Mouse (Mus musculus): ENCODE measurements around the gene Vps16. TPM values are rescaled to one million over a fixed set of nuclear protein-coding genes. Genes with fewer than 3 reads are reported as not detected.

The Vps16 gene
- polyA plus RNA-seq, 1 experiment = 101 TPM

DNA sequence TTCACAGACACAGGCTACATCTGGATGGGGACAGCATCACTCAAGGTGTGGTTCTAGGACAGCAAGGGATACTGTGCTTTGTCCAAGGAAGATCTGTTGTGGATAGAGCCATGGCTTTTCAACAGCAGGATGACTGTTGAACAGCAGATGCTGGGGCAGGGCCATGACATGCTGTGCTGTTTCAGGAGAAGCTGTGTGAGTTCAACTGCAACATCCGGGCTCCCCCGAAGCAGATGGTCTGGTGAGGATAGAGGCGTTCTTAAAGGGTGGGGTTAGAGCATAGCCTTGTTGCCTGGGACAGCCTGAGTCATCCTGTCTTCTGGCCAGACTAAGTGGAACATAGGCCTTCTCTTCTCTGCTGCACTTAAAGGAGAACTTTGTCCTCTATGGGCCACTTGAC is 14.7 kb downstream of the Vps16 start:
- no peak overlapping the region for H3K27ac ChIP-seq (ENCODE audit: insufficient read depth, low read length)
- no peaks in the 10 kb centered on the region for H3K4me1 ChIP-seq (ENCODE audit: control insufficient read depth, insufficient read depth, low read length)
- TF ChIP-seq POLR2A (IDR thresholded peaks at IDR 0.05; ENCODE audit: extremely low read depth, insufficient read depth, low read length) (no peak), CTCF (IDR thresholded peaks at IDR 0.05; ENCODE audit: extremely low read depth, insufficient read depth, low read length) (no peak)
- no peak overlapping the region for H3K4me3 ChIP-seq (ENCODE audit: insufficient read depth, low read length)

DNA sequence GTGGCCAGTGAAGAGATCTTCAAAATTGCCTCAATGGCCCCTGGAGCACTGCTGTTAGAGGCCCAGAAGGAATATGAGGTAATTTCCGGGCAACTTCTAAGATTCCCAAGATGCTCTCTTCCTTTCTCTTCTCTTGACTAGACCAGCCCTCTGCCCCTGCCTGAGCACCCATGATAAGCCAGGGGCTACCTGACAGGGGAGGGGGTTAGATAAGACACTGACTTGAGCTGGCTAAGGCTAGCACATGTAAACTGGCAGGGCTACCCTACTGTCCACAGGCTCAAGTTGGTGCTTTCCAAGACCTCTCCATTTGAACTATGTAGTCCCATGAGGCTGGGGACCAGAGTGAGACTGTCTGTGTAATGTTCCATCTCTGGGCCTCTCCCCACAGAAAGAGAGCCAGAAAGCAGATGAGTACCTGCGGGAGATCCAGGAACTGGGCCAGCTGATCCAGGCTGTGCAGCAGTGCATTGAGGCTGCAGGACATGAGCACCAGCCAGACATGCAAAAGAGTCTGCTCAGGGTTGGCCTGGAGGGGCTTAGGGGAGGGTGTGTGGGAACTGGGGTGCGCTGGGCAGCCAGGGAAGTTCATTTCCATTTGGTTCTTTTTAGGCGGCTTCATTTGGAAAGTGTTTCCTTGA is 15.8 kb downstream of the Vps16 start:
- H3K27ac ChIP-seq (ENCODE audit: insufficient read depth, low read length) = no peak overlapping the region
- H3K4me1 ChIP-seq (ENCODE audit: control insufficient read depth, insufficient read depth, low read length) = no peaks in the 10 kb centered on the region
- no peak for TF ChIP-seq POLR2A (IDR thresholded peaks at IDR 0.05; ENCODE audit: extremely low read depth, insufficient read depth, low read length)
- no peak for TF ChIP-seq CTCF (IDR thresholded peaks at IDR 0.05; ENCODE audit: extremely low read depth, insufficient read depth, low read length)
- no peak overlapping the region for H3K4me3 ChIP-seq (ENCODE audit: insufficient read depth, low read length)

DNA sequence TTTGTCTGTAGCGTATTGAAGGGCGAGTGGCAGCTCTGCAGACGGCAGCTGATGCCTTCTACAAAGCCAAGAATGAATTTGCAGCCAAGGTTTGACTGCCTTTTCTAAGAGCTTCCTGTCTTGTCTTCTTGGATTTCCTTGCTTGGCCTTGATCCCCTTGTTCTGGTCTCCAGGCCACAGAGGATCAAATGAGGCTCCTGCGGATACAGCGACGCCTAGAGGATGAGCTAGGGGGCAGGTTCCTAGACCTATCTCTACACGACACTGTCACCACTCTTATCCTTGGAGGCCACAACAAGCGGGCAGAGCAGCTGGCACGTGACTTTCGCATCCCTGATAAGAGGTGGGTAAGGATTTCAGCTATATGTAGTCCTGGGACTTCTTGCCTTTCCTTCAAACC is 18.0 kb downstream of the Vps16 start:
- Histone ChIP-seq H3K4me3 (ENCODE audit: insufficient read depth, low read length) (no peak overlapping the region), H3K4me1 (ENCODE audit: control insufficient read depth, insufficient read depth, low read length) (no peaks in the 10 kb centered on the region), H3K27ac (ENCODE audit: insufficient read depth, low read length) (no peak overlapping the region)
- TF ChIP-seq CTCF (IDR thresholded peaks at IDR 0.05; ENCODE audit: extremely low read depth, insufficient read depth, low read length) (no peak), POLR2A (IDR thresholded peaks at IDR 0.05; ENCODE audit: extremely low read depth, insufficient read depth, low read length) (no peak)

DNA sequence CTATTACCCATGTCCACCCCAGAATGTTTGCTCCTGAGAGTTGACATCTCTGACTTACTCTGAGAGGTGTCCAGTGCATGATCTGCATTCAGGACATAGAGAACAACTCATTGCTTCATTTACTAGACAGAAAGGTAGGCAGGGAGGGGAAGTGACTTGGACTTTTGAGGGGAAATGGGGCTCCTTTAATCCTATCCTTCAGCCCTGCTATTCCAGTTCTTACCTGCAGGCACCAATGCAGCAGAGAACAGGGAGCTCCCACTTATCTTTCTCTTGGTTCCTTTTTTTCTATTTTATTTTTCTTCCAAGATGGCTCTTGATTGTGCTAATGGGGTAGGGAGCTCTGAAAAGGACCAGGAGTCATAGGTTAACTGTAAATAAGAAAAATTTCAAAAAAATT is 24.3 kb downstream of the Vps16 start:
- TF ChIP-seq CTCF (IDR thresholded peaks at IDR 0.05; ENCODE audit: extremely low read depth, insufficient read depth, low read length) (no peak), POLR2A (IDR thresholded peaks at IDR 0.05; ENCODE audit: extremely low read depth, insufficient read depth, low read length) (no peak)
- Histone ChIP-seq H3K4me3 (ENCODE audit: insufficient read depth, low read length) (no peak overlapping the region), H3K27ac (ENCODE audit: insufficient read depth, low read length) (no peak overlapping the region), H3K4me1 (ENCODE audit: control insufficient read depth, insufficient read depth, low read length) (peaks cover 4% of the 10 kb centered on the region; the same call in 1 of the 2 replicates)

DNA sequence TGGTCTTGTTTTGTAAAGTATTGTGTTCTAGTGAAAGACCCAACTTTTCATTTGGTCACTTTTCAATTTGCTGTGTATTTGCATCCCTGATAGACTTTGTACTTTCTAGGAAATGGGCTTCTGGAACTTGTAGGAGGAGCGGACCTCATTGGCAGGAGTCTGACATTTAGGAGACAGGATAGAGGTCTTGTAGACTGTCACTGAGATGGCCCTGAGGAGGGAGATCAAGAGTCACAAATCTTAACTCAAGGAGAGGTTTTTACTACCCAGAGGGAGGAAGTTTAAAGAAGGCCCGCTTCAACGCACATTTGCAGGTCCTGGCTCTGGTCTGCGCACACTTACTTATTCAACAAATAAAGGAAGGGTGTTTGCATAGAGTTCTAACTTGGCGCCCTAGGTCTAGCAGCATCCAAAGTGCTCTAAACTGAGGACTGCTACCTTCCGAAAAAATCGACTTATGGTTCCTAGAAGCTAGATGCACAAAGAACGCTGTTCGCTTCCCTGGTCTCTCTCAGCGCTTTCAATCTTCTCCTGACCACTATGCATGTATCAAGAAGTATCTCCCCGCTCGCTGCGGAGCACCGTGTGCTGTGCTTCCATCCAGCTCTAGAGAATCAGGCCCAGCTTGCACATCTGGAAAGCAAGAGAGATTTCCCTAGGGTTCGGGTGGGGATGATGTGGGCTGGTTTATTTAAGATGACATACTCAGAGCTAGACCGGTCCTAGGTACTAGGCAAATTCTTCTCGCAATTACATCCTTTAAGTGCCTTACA is 25.1 kb downstream of the Vps16 start:
- Histone ChIP-seq H3K4me3 (ENCODE audit: insufficient read depth, low read length) (peak overlapping the region; percentile 49), H3K27ac (ENCODE audit: insufficient read depth, low read length) (no peak overlapping the region), H3K4me1 (ENCODE audit: control insufficient read depth, insufficient read depth, low read length) (peaks cover 6% of the 10 kb centered on the region; the same call in 1 of the 2 replicates)
- no peak for TF ChIP-seq POLR2A (IDR thresholded peaks at IDR 0.05; ENCODE audit: extremely low read depth, insufficient read depth, low read length)
- no peak for TF ChIP-seq CTCF (IDR thresholded peaks at IDR 0.05; ENCODE audit: extremely low read depth, insufficient read depth, low read length)

DNA sequence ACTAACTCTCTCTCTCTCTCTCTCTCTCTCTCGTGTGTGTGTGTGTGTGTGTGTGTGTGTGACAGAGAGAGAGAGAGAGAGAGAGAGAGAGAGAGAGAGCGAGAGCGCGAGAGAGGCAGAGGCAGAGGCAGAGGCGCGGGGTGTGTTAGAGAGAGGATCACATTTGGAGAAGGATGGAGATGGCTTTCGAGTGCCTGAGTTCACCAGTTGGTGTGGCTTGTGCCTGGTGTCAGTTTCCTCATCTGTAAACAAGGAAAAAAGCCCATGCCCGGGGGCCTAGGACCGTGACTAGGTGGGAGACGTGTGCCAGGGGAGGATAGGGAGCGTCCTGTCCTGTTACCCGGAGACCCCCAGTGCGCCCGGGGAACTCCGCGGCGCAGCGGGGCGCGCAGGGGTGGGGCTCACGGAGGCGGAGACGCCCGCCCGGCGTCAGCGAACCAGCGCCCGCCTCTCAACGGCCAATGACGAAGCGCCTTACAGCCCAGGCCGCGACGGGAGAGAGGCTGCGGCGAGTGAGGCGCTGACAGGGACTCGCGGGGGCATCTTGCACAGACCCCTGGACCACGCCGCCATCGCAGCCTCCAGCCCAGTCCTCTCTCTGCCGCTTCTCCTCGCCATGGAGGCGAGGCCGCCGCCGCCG is 25.8 kb downstream of the Vps16 start, which contains the start of gene Ptpra:
Gene Ptpra, plus strand, starts transcription at position 485 of the 640 bp plus-strand sequence.
- Histone ChIP-seq H3K4me1 (ENCODE audit: control insufficient read depth, insufficient read depth, low read length) (peaks cover 6% of the 10 kb centered on the region; the same call in 1 of the 2 replicates), H3K4me3 (ENCODE audit: insufficient read depth, low read length) (peak within 1 kb of the TSS; percentile 49), H3K27ac (ENCODE audit: insufficient read depth, low read length) (peak within 1 kb of the TSS; percentile 94)
- TF ChIP-seq POLR2A (IDR thresholded peaks at IDR 0.05; ENCODE audit: extremely low read depth, insufficient read depth, low read length) = peak; percentile 91
- no peak for TF ChIP-seq CTCF (IDR thresholded peaks at IDR 0.05; ENCODE audit: extremely low read depth, insufficient read depth, low read length)

DNA sequence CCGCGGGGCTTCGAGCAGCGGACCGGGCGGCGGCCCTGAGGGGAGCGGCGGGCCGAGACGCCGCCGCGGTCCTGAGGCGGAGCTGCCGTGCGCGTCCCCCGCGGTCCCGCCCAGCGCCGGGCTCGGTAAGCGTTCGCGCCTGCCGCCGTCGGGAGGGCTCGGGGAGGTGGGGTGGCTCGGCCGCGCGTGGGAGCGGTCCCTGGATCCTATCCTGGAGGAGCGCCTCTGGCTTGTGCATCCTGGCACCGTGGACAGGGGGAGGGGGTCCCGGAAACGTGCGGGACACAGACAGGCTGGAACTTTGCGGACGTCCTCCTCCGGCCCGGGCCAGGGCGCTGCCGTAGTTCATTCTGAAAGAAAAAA is 26.3 kb downstream of the Vps16 start:
- TF ChIP-seq CTCF (IDR thresholded peaks at IDR 0.05; ENCODE audit: extremely low read depth, insufficient read depth, low read length) (no peak), POLR2A (IDR thresholded peaks at IDR 0.05; ENCODE audit: extremely low read depth, insufficient read depth, low read length) (no peak)
- Histone ChIP-seq H3K27ac (ENCODE audit: insufficient read depth, low read length) (peak overlapping the region; percentile 94), H3K4me3 (ENCODE audit: insufficient read depth, low read length) (peak overlapping the region; percentile 49), H3K4me1 (ENCODE audit: control insufficient read depth, insufficient read depth, low read length) (peaks cover 8% of the 10 kb centered on the region; the same call in 1 of the 2 replicates)

DNA sequence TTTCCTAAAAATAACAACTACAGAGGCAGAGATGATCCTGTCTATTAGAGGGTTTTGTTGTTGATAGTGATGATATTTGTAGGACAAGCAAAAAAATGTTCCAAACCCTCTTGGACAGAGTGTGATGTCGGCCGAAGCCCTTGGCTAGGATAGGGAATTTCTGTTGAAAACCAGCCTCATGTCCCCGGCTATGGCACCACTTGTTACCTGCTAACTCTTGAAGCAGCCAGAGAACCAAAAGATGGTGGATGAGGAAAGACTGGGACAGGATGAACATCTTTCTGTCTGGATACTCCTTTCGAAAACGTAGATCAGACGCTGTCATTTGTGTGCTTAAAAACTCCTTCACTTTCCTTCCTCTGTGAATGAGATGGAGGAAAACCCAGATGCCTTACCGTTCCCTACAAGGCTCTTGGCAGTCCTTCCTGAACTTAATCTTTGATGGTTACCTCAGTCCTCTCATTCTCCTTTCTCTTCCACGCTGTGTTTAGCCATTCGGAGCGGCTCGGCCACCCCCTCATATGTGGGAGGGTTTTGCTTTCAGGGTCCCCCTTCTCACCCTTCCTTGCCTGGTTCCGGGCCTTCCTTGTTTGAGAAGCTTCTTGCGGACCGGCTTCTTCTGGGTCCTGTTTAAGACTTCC is 27.1 kb downstream of the Vps16 start:
- H3K4me1 ChIP-seq (ENCODE audit: control insufficient read depth, insufficient read depth, low read length) = peaks cover 8% of the 10 kb centered on the region; the same call in 1 of the 2 replicates
- peak overlapping the region; percentile 49 for H3K4me3 ChIP-seq (ENCODE audit: insufficient read depth, low read length)
- TF ChIP-seq POLR2A (IDR thresholded peaks at IDR 0.05; ENCODE audit: extremely low read depth, insufficient read depth, low read length) (no peak), CTCF (IDR thresholded peaks at IDR 0.05; ENCODE audit: extremely low read depth, insufficient read depth, low read length) (no peak)
- no peak overlapping the region for H3K27ac ChIP-seq (ENCODE audit: insufficient read depth, low read length)

DNA sequence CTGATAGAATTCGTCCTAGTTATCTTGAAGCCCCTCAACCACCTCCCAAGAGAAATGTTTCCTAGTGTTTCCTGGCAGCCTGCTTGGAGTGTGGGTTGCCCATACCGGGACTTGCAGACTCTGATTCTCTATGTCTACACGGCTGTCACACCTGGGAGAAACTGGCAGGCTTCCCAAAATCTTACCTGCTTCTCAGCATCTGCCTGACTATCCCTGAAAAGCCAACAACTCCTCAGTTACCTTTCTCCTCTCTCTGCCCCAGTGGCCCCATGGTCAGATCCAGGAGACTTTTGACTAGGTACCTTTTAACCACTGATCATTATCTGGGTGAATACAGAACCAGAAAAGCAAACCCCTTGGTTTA is 27.6 kb downstream of the Vps16 start:
- TF ChIP-seq POLR2A (IDR thresholded peaks at IDR 0.05; ENCODE audit: extremely low read depth, insufficient read depth, low read length) = no peak
- H3K27ac ChIP-seq (ENCODE audit: insufficient read depth, low read length) = no peak overlapping the region
- peak overlapping the region; percentile 49 for H3K4me3 ChIP-seq (ENCODE audit: insufficient read depth, low read length)
- peaks cover 9% of the 10 kb centered on the region for H3K4me1 ChIP-seq (ENCODE audit: control insufficient read depth, insufficient read depth, low read length)

All from cortical plate, adult 2 months (tissue).